In the genomic region with DNA sequence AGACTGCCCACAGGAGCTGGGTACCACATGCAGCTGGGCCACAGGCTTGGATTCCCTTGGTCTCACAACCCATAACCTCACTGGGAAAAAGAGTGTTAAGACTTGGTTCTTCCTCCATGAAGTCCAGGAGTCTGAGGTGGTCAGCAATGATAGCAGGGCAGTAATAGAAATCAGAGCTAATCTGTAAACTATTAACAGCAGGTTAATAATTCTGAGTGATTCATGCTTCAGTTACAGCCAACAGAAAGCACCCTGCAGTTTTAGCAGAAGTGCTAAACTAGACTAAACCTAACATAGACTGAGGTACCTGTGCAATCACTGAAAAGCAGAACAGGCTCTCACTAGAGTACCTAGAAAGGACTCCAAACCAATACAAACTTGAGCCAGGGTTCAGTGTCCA, we compare ENCODE assay signal across 21 mouse cellular contexts. TPM values are rescaled to one million over a fixed set of nuclear protein-coding genes. Genes with fewer than 3 reads are reported as not detected.
A peak's percentile ranks its signal among the peaks of the same experiment; 100 is the strongest.
DNase-seq lines count a peak whose midpoint lies in the region; ATAC-seq and TF ChIP-seq lines count a peak whose summit lies in the region.
"Had no signal": no experiment of that assay in that cellular context is flagged by ENCODE, and none has a peak within 500 bp of the region (broad histone marks: within the 10 kb centered on the region; RNA-seq: fewer than 3 reads in every experiment).

No protein-coding gene starts in this region.

- ATAC-seq in liver, embryonic 12.5 days = no peak
- ATAC-seq in kidney, embryonic 16.5 days (ENCODE audit: low FRiP score, low TSS enrichment) = peak; percentile 88
- ATAC-seq: forebrain, embryonic 16.5 days had no signal

- TF ChIP-seq CTCF in liver, adult 2 months (IDR thresholded peaks at IDR 0.05; ENCODE audit: low read depth, low read length) = no peak
- TF ChIP-seq CTCF in small intestine, adult 2 months (IDR thresholded peaks at IDR 0.05; ENCODE audit: extremely low read depth, insufficient read length, insufficient replicate concordance, low read depth, low read length) = no peak

- H3K9ac ChIP-seq in liver, adult 2 months (ENCODE audit: low read depth, low read length) = no peak overlapping the region
- H3K9ac ChIP-seq in liver, embryonic 12.5 days = no peak overlapping the region
- no peak overlapping the region for H3K9ac ChIP-seq in kidney, embryonic 16.5 days (replicated peaks; ENCODE audit: low read length)
- H3K9ac ChIP-seq: embryonic facial prominence, embryonic 15.5 days; forebrain, embryonic 12.5 days; heart, embryonic 13.5 days; hindbrain, embryonic 15.5 days had no signal

- no peaks in the 10 kb centered on the region for H3K36me3 ChIP-seq in liver, adult 2 months (ENCODE audit: control insufficient read depth, insufficient read depth, low read length)
- no peaks in the 10 kb centered on the region for H3K36me3 ChIP-seq in liver, embryonic 12.5 days
- no peaks in the 10 kb centered on the region for H3K36me3 ChIP-seq in kidney, embryonic 16.5 days (ENCODE audit: insufficient read depth, low read length)
- H3K36me3 ChIP-seq in small intestine, adult 2 months (ENCODE audit: control insufficient read depth, insufficient read depth, low read length) = peaks cover 3% of the 10 kb centered on the region; the same call in 1 of the 2 replicates
- H3K36me3 ChIP-seq: embryonic facial prominence, embryonic 15.5 days; forebrain, embryonic 12.5 days; heart, embryonic 13.5 days; hindbrain, embryonic 15.5 days had no signal

- H3K4me2 ChIP-seq in liver, embryonic 12.5 days = no peak overlapping the region
- no peak overlapping the region for H3K4me2 ChIP-seq in kidney, embryonic 16.5 days (replicated peaks; ENCODE audit: low read depth, low read length)
- H3K4me2 ChIP-seq: embryonic facial prominence, embryonic 15.5 days; forebrain, embryonic 12.5 days; heart, embryonic 13.5 days; hindbrain, embryonic 15.5 days had no signal

- peak; percentile 44 for DNase-seq in kidney, adult 11 months
- no peak for DNase-seq in kidney, postnatal 14 days
- DNase-seq in liver, adult 2 months (ENCODE audit: extremely low read depth, low read depth, low spot score) = peak; percentile 72
- no peak for DNase-seq in urinary bladder, adult 2 months (ENCODE audit: low spot score)
- DNase-seq in spleen, adult 12 weeks (ENCODE audit: low spot score) = no peak
- DNase-seq: adrenal gland, adult 2 months; adrenal gland, postnatal 36 days; cerebellum, adult 2 months; cerebellum, postnatal 14 days; embryo, embryonic 11 days; gastrocnemius, postnatal 10 days; heart, postnatal 36 days had no signal

- H3K27me3 ChIP-seq in liver, adult 2 months (ENCODE audit: control insufficient read depth, insufficient read depth, low read length) = no peaks in the 10 kb centered on the region
- no peaks in the 10 kb centered on the region for H3K27me3 ChIP-seq in liver, embryonic 12.5 days (replicated peaks)
- H3K27me3 ChIP-seq in kidney, embryonic 16.5 days (ENCODE audit: insufficient read depth, low read length) = no peaks in the 10 kb centered on the region
- H3K27me3 ChIP-seq in small intestine, adult 2 months (ENCODE audit: control insufficient read depth, insufficient read depth, low read length) = no peaks in the 10 kb centered on the region
- H3K27me3 ChIP-seq: CH12.LX; embryonic facial prominence, embryonic 15.5 days; forebrain, embryonic 12.5 days; heart, embryonic 13.5 days; hindbrain, embryonic 15.5 days had no signal

- H3K27ac ChIP-seq in liver, adult 2 months (replicated peaks; ENCODE audit: insufficient read depth, low read depth, low read length) = peak overlapping the region; percentile 36
- H3K27ac ChIP-seq in liver, embryonic 12.5 days = no peak overlapping the region
- peak overlapping the region; percentile 83 for H3K27ac ChIP-seq in kidney, embryonic 16.5 days (ENCODE audit: low read length)
- H3K27ac ChIP-seq in small intestine, adult 2 months (ENCODE audit: insufficient read depth, low read depth, low read length) = peak overlapping the region; percentile 61; the same call in 1 of the 2 replicates
- H3K27ac ChIP-seq: embryonic facial prominence, embryonic 15.5 days; forebrain, embryonic 12.5 days; heart, embryonic 13.5 days; hindbrain, embryonic 15.5 days had no signal

- H3K4me3 ChIP-seq in liver, adult 2 months (ENCODE audit: insufficient read depth, low read depth, low read length) = no peak overlapping the region
- H3K4me3 ChIP-seq in liver, embryonic 12.5 days = no peak overlapping the region
- no peak overlapping the region for H3K4me3 ChIP-seq in kidney, embryonic 16.5 days (ENCODE audit: low read length)
- H3K4me3 ChIP-seq in small intestine, adult 2 months (ENCODE audit: low read depth, low read length) = no peak overlapping the region
- H3K4me3 ChIP-seq: embryonic facial prominence, embryonic 15.5 days; forebrain, embryonic 12.5 days; heart, embryonic 13.5 days; hindbrain, embryonic 15.5 days had no signal

- peaks cover 27% of the 10 kb centered on the region for H3K4me1 ChIP-seq in liver, adult 2 months (ENCODE audit: control insufficient read depth, insufficient read depth, low read length)
- H3K4me1 ChIP-seq in liver, embryonic 12.5 days = 0 out of 2 replicates have a peak, but pooled peaks cover 6% of the 10 kb centered on the region
- peaks cover 23% of the 10 kb centered on the region for H3K4me1 ChIP-seq in kidney, embryonic 16.5 days (ENCODE audit: insufficient read depth, low read length)
- H3K4me1 ChIP-seq in small intestine, adult 2 months (ENCODE audit: control insufficient read depth, insufficient read depth, insufficient read length, low read length) = peaks cover 13% of the 10 kb centered on the region; the same call in 1 of the 2 replicates
- H3K4me1 ChIP-seq: forebrain, embryonic 12.5 days; heart, embryonic 13.5 days; hindbrain, embryonic 15.5 days had no signal

- no peaks in the 10 kb centered on the region; the same call in 1 of the 2 replicates for H3K79me2 ChIP-seq in liver, adult 2 months (ENCODE audit: control insufficient read depth, insufficient read depth, low read length)

- H3K9me3 ChIP-seq in liver, embryonic 12.5 days (replicated peaks) = no peaks in the 10 kb centered on the region
- no peaks in the 10 kb centered on the region for H3K9me3 ChIP-seq in kidney, embryonic 16.5 days (ENCODE audit: low read length)
- H3K9me3 ChIP-seq: embryonic facial prominence, embryonic 15.5 days; forebrain, embryonic 12.5 days; heart, embryonic 13.5 days; hindbrain, embryonic 15.5 days had no signal

- TF ChIP-seq POLR2A in liver, adult 2 months (IDR thresholded peaks at IDR 0.05; ENCODE audit: extremely low read depth, insufficient read depth, low read length) = no peak
- TF ChIP-seq POLR2A in small intestine, adult 2 months (IDR thresholded peaks at IDR 0.05; ENCODE audit: low read depth, low read length) = no peak

RNA-seq across cellular contexts. Expression of a gene that starts 37.5 kb away (rescaled TPM):
- 5.3 and 7.1 TPM in 2 replicates for total RNA-seq in liver, adult 2 months (2014; rRNA removed)
- 13.1 and 15.5 TPM in 2 replicates for polyA plus RNA-seq in liver, adult 2 months (2012; rRNA removed)
- 88.3 and 96.9 TPM in 2 replicates for polyA plus RNA-seq in liver, embryonic 12.5 days (2016; fragmentation: Nextera tagmentation; extraction: Ambion mirVana)
- polyA plus RNA-seq in kidney, embryonic 16.5 days (2015; fragmentation: Nextera tagmentation; extraction: Ambion mirVana) = 35.1 and 39.4 TPM in 2 replicates
- 106 and 209 TPM in 2 replicates for polyA plus RNA-seq in small intestine, adult 2 months (2012; rRNA removed)
- 53.5 and 69.7 TPM in 2 replicates for polyA plus RNA-seq in urinary bladder, adult 2 months (2012; rRNA removed)

Comparison
In these comparisons a context has a peak if more than half of its experiments do, and no peak if none do; other contexts are left out.
1. DNase-seq: peak in kidney, adult 11 months (single experiment) and liver, adult 2 months (single experiment); none in kidney, postnatal 14 days (single experiment), urinary bladder, adult 2 months (single experiment) and spleen, adult 12 weeks (single experiment).